Mouse (Mus musculus) embryonic fibroblast, embryonic 13.5 days (primary cell): Measurements from ENCODE around the gene Unc119b.

Experiments
- CTCF ChIP-seq: IDR thresholded peaks from 2 replicates; pipeline ENCODE4 v1.5.1; 2011; ENCODE audit warnings: mild to moderate bottlenecking, control low read depth, low read length, moderate library complexity, borderline replicate concordance; ENCODE audit not compliant: insufficient read depth
- POLR2A ChIP-seq: IDR thresholded peaks from 2 replicates; pipeline ENCODE4 v1.6.1; 2011; ENCODE audit warnings: low read depth, mild to moderate bottlenecking, control low read depth, low read length, moderate library complexity

- no peak for TF ChIP-seq CTCF
- no peak for TF ChIP-seq POLR2A
Measured at GRCm38 (mm10) chr5:115124690-115125089, 10.1 kb downstream of the Unc119b start.
